Mouse (Mus musculus) activated CD4-positive, CD25-positive, alpha-beta regulatory T cell, adult 9 weeks (primary cell): Measurements from ENCODE around the gene Map9. TPM values are rescaled to one million over a fixed set of nuclear protein-coding genes. Genes with fewer than 3 reads are reported as not detected.

Experiments
- polyA plus RNA-seq: library from polyadenylated mRNA; unstranded; fragments of 100-300 nt; shearing (Covaris generic); gene quantifications from one replicate; pipeline ENCODE4 v1.2.1, GENCODE M21; 2017

Map9 gene
- polyA plus RNA-seq, result 0.92 TPM

DNA sequence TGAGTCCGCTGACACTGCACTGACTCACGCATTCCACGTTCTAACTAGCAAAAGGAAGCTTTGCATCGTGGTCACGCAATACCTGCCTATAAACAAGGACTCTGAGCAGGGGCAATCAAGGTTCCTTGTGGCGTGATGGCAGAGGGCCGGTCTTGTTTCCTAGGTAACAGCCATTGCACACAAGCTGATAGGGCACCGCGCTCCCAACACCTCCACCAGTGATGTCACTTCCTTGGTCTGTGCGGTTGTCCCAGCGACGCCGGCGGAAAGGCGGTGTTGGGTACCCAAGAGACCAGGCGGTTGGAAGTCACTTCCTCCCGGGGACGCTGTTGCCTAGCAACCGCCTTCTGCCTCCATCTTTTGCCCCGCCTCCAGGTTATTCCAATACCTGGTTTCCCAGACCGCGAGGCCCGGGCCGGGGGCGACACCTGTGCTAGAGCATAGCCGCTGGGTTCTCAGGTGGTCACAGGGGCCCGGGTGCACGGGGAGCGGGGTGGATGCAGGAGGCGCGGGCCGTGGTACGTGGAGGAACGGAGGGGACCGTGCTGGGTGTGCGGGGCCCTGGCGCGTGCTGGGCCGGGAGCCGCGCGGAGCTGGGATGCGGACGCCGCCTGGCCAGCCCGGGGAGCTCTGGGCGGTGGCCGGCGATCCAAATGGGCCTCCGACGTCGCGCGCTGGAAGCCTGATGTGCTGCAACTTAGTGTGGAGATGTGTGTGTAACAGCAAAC, at the start of gene Map9:
Map9 (plus strand) TSS at position 248 of the 728 bp plus-strand sequence.

Other genes starting within 250 kb of the Map9 start
- gene Gucy1a1, start 212.3 kb upstream of the Map9 start, polyA plus RNA-seq, result 18.2 TPM
- not detected for gene Npy2r, start 190.0 kb downstream of the Map9 start, polyA plus RNA-seq